Mouse (Mus musculus): ENCODE results near the gene Cdcp2. TPM values are rescaled to one million over a fixed set of nuclear protein-coding genes. Genes with fewer than 3 reads are reported as not detected.

The Cdcp2 gene
- total RNA-seq, 2 experiments from 2014 or later: not detected

GRCm38 (mm10) chr4:107126891-107127524, 30.3 kb downstream of the Cdcp2 start:
- Histone ChIP-seq H3K4me3 (no peak overlapping the region), H3K27ac (no peak overlapping the region)
- TF ChIP-seq CTCF (conservative IDR thresholded peaks at IDR 0.05): no peak
- no peak for DNase-seq (ENCODE audit: low spot score in 2 of 2)

DNA sequence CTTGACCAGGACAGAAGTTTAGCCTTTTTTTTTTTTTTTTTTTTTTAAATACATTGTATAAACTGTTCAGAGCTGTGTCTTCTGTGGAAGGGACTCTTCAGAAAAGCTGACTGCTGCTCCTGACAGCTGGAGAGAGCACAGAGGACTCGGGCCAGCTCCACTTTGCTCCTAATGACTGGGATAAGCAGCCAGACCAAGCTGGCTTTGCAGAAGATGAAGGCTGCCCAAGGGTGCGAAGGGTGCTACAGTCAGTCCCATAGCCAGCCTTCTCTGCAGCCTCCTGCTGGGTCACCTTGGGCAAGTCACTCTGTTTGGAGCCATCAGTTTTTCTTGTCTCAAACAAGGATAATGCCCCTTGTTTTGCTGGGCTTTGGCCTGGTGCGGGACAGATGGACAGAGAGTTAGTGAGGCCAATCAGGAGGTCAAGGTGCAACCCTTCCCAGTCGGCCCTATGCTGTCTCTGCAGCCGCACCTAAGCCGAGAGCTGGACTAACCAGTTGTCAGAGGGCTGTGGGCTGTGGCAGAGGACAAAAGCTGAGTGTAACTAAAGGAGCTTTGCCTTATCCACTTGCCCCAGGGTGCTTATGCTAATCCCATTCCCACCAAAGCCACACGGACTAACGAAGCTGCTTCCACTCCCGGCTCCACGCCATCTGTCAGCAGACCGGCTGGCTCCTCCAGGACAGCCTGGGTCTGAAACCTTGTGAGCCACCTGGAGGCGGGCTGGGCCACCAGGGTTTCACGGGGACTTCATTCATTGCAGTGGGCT, 31.4 kb downstream of the Cdcp2 start:
- TF ChIP-seq CTCF (conservative IDR thresholded peaks at IDR 0.05): no peak
- Histone ChIP-seq H3K27ac (no peak overlapping the region), H3K4me3 (no peak overlapping the region)
- DNase-seq (ENCODE audit: low spot score in 2 of 2): no peak

DNA sequence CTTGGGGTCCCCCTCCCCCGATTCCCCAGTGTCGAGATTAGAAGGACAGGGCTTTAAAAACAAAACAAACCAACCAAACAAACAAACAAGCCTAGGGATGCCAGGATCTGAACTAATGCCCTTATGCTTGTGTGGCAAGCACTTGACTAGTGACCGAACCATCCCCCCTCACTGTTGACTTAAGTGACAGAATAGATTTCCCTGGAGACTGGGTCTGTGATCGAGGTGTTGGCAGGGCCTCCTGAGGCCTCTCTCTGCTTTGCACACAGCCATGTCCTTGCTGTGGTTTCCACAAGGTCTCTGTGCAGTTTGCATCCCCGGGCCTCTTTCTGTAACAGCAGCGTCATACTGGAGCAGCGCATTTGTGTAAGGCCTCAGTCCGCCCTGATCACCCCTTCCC, 32.7 kb downstream of the Cdcp2 start:
- DNase-seq (ENCODE audit: low spot score in 2 of 2): no peak
- Histone ChIP-seq H3K27ac (no peak overlapping the region), H3K4me3 (no peak overlapping the region)
- no peak for TF ChIP-seq CTCF (conservative IDR thresholded peaks at IDR 0.05)

GRCm38 (mm10) chr4:107130534-107130933, 33.8 kb downstream of the Cdcp2 start:
- no peak for DNase-seq (ENCODE audit: low spot score in 2 of 2)
- Histone ChIP-seq H3K4me3 (no peak overlapping the region), H3K27ac (no peak overlapping the region)
- no peak for TF ChIP-seq CTCF (conservative IDR thresholded peaks at IDR 0.05)

GRCm38 (mm10) chr4:107134891-107135290, 38.2 kb downstream of the Cdcp2 start:
- Histone ChIP-seq H3K27ac (no peak overlapping the region), H3K4me3 (no peak overlapping the region)
- DNase-seq (ENCODE audit: low spot score in 2 of 2): no peak
- TF ChIP-seq CTCF (conservative IDR thresholded peaks at IDR 0.05): no peak

- DNase-seq (ENCODE audit: low spot score in 2 of 2): no peak
- H3K27ac ChIP-seq: peak overlapping the region; percentile 44; the same call in 1 of the 2 replicates
- no peak overlapping the region for H3K4me3 ChIP-seq
- no peak for TF ChIP-seq CTCF (conservative IDR thresholded peaks at IDR 0.05)
Observed at GRCm38 (mm10) chr4:107135663-107136062, 39.0 kb downstream of the Cdcp2 start.

- Histone ChIP-seq H3K27ac (peak overlapping the region; percentile 6; the same call in 1 of the 2 replicates), H3K4me3 (no peak overlapping the region)
- DNase-seq (ENCODE audit: low spot score in 2 of 2): no peak
- TF ChIP-seq CTCF (conservative IDR thresholded peaks at IDR 0.05): no peak
Observed at GRCm38 (mm10) chr4:107136531-107136930, 39.8 kb downstream of the Cdcp2 start.

- Histone ChIP-seq H3K4me3 (no peak overlapping the region), H3K27ac (no peak overlapping the region)
- no peak for TF ChIP-seq CTCF (conservative IDR thresholded peaks at IDR 0.05)
- DNase-seq (ENCODE audit: low spot score in 2 of 2): no peak
Observed at GRCm38 (mm10) chr4:107138948-107139835, 42.5 kb downstream of the Cdcp2 start.

GRCm38 (mm10) chr4:107139836-107140631, 43.3 kb downstream of the Cdcp2 start:
- no peak overlapping the region for H3K4me3 ChIP-seq
- H3K27ac ChIP-seq: no peak overlapping the region
- no peak for DNase-seq (ENCODE audit: low spot score in 2 of 2)
- TF ChIP-seq CTCF (conservative IDR thresholded peaks at IDR 0.05): no peak

GRCm38 (mm10) chr4:107143511-107143910, 46.8 kb downstream of the Cdcp2 start:
- Histone ChIP-seq H3K4me3 (no peak overlapping the region), H3K27ac (no peak overlapping the region)
- no peak for DNase-seq (ENCODE audit: low spot score in 2 of 2)
- no peak for TF ChIP-seq CTCF (conservative IDR thresholded peaks at IDR 0.05)

DNA sequence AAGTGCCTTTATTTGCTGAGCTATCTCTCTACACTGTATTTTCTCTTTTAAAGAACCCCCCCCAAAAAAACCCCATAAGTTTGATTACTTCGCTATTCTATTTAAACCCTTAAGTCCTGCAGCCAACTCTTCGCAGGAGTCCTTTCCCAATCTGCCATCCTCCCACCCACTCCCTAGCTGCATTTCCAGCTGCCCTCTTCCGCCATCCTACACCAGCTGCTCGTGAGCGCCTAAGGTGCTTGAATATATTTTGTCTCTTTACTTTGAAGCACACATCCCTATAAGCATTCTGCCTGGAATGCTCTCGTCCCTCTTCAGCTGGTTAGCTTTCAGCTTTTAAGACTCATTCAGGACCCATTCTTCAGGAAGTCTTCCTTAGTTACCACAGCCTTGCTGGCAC, 54.3 kb downstream of the Cdcp2 start:
- peak overlapping the region; percentile 11; the same call in 1 of the 2 replicates for H3K27ac ChIP-seq
- DNase-seq (ENCODE audit: low spot score in 2 of 2): no peak
- H3K4me3 ChIP-seq: no peak overlapping the region
- no peak for TF ChIP-seq CTCF (conservative IDR thresholded peaks at IDR 0.05)

DNA sequence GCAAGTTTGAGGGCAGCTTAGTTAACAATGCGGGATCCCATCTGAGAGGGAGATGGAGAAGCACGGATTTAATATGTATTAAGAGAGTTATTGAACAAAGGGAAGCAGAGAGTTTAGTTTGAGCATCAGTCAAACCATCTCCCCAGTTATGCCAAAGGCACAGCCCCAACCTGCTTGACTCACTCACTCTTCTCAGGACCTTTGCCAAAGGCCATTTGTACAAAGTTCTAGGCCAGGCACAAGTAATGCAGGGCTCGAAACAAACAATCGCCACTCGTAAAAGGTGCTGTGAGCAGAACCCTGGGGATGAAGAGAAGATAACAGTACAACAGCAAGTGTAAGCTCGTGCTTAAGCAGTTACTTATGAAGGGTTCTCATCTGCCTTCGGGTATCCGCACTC, 55.9 kb downstream of the Cdcp2 start:
- Histone ChIP-seq H3K27ac (no peak overlapping the region), H3K4me3 (no peak overlapping the region)
- no peak for TF ChIP-seq CTCF (conservative IDR thresholded peaks at IDR 0.05)
- DNase-seq (ENCODE audit: low spot score in 2 of 2): no peak
